Mouse (Mus musculus) neural tube, embryonic 11.5 days (tissue): ENCODE results near the gene Rftn1. TPM values are rescaled to one million over a fixed set of nuclear protein-coding genes. Genes with fewer than 3 reads are reported as not detected.
"Not testable (repeated sequence)": the region's sequence is repeated elsewhere in the genome, so short reads cannot be mapped to it uniquely, and the experiment has no call there.

Experiments used
- ATAC-seq: fragments of 200-750 bp; cut with Nextera tagmentation; 2 replicates; pipeline ENCODE4 v1.8.0; 2017; ENCODE audit warnings: moderate number of reproducible peaks, mild to moderate bottlenecking, moderate TSS enrichment, moderate library complexity; ENCODE audit not compliant: insufficient read depth, low FRiP score, low TSS enrichment
- DNase-seq: peaks from one replicate; pipeline ENCODE4 v3.0.0-alpha.2; 2015; ENCODE audit warnings: low spot score
- H3K27ac ChIP-seq: fragments of 300-500 bp; sonication (generic); 2 replicates; pipeline ENCODE4 v1.5.1; 2014; ENCODE audit warnings: low read depth, mild to moderate bottlenecking, low read length
- H3K27me3 ChIP-seq: fragments of 300-500 bp; sonication (generic); 2 replicates; pipeline ENCODE4 v1.6.1; 2014; ENCODE audit warnings: mild to moderate bottlenecking, low read length, mixed read lengths; ENCODE audit not compliant: control insufficient read depth, insufficient read depth
- H3K36me3 ChIP-seq: fragments of 300-500 bp; sonication (generic); 2 replicates; pipeline ENCODE4 v1.6.1; 2014; ENCODE audit warnings: mild to moderate bottlenecking, low read length, moderate library complexity, mixed read lengths; ENCODE audit not compliant: control insufficient read depth, insufficient read depth
- H3K4me1 ChIP-seq: fragments of 300-500 bp; sonication (generic); 2 replicates; pipeline ENCODE4 v1.6.1; 2014; ENCODE audit warnings: low read length, mixed read lengths; ENCODE audit not compliant: control insufficient read depth, insufficient read depth
- H3K4me2 ChIP-seq: fragments of 300-500 bp; sonication (generic); 2 replicates; pipeline ENCODE4 v1.6.1; 2014; ENCODE audit warnings: low read depth, mild to moderate bottlenecking, moderate library complexity
- H3K4me3 ChIP-seq: fragments of 300-500 bp; sonication (generic); 2 replicates; pipeline ENCODE4 v1.5.1; 2014; ENCODE audit warnings: low read depth, low read length
- H3K9ac ChIP-seq: fragments of 300-500 bp; sonication (generic); 2 replicates; pipeline ENCODE4 v1.6.1; 2014; ENCODE audit warnings: mild to moderate bottlenecking, low read length
- H3K9me3 ChIP-seq: fragments of 300-500 bp; sonication (generic); 2 replicates; pipeline ENCODE4 v1.6.1; 2016; ENCODE audit warnings: low read length; ENCODE audit not compliant: control insufficient read depth
- WGBS: fragments of 180-500 bp; shearing (Covaris S2); extraction: QIAGEN DNeasy Blood & Tissue Kit; methylation state at CpG from one replicate; pipeline ENCODE4 v1.1.7; 2014; 5-methylcytosine and 5-hydroxymethylcytosine counted together
- polyA plus RNA-seq: library from polyadenylated mRNA; unstranded; fragments of >200 nt; fragmentation: Nextera tagmentation; extraction: Ambion mirVana; gene quantifications from 2 replicates; pipeline ENCODE4 v1.2.1, GENCODE M21; 2014

The Rftn1 gene
- polyA plus RNA-seq, 1 experiment from 2014 or later, result 6.9 TPM

- H3K27me3 ChIP-seq, H3K9ac ChIP-seq, H3K4me2 ChIP-seq, H3K4me1 ChIP-seq, H3K9me3 ChIP-seq, DNase-seq, ATAC-seq, H3K27ac ChIP-seq, H3K4me3 ChIP-seq, H3K36me3 ChIP-seq: not testable (repeated sequence)
- WGBS, result 91% methylated on average over 1 of the region's 1 CpGs
Observed at GRCm38 (mm10) chr17:50206262-50206661, 15.8 kb upstream of the Rftn1 start.

GRCm38 (mm10) chr17:50205840-50206239 is 15.4 kb upstream of the Rftn1 start:
- not testable (repeated sequence) for H3K4me3 ChIP-seq, H3K4me1 ChIP-seq, H3K27me3 ChIP-seq, DNase-seq, H3K9me3 ChIP-seq, H3K9ac ChIP-seq, ATAC-seq, H3K27ac ChIP-seq, H3K4me2 ChIP-seq, H3K36me3 ChIP-seq
- WGBS, result 83% methylated on average over 2 of the region's 2 CpGs

- DNase-seq (no peak), ATAC-seq (no peak)
- no peaks in the 10 kb centered on the region for H3K36me3 ChIP-seq
- H3K4me2 ChIP-seq, result no peak overlapping the region
- no peaks in the 10 kb centered on the region for H3K4me1 ChIP-seq
- H3K27me3 ChIP-seq, result no peaks in the 10 kb centered on the region
- no peak overlapping the region for H3K9ac ChIP-seq
- no peaks in the 10 kb centered on the region for H3K9me3 ChIP-seq
- no peak overlapping the region for H3K4me3 ChIP-seq
- H3K27ac ChIP-seq, result no peak overlapping the region
- 75% methylated on average over 1 of the region's 1 CpGs for WGBS
Observed at GRCm38 (mm10) chr17:50205152-50205782, 14.8 kb upstream of the Rftn1 start.

- Histone ChIP-seq H3K9me3 (no peaks in the 10 kb centered on the region), H3K4me1 (no peaks in the 10 kb centered on the region), H3K27me3 (no peaks in the 10 kb centered on the region), H3K4me3 (no peak overlapping the region), H3K4me2 (no peak overlapping the region), H3K9ac (no peak overlapping the region), H3K27ac (no peak overlapping the region), H3K36me3 (no peaks in the 10 kb centered on the region)
- no peak for DNase-seq
- WGBS, result 93% methylated on average over 12 of the region's 12 CpGs
- ATAC-seq, result no peak
Observed at GRCm38 (mm10) chr17:50201828-50202445, 11.5 kb upstream of the Rftn1 start.

- no peak overlapping the region for H3K27ac ChIP-seq
Observed at GRCm38 (mm10) chr17:50199075-50199850, 8.8 kb upstream of the Rftn1 start.

GRCm38 (mm10) chr17:50197572-50197971 is 7.1 kb upstream of the Rftn1 start:
- H3K4me3 ChIP-seq, result no peak overlapping the region

More at GRCm38 (mm10) chr17:50199075-50199850, 8.8 kb upstream of the Rftn1 start:
- Histone ChIP-seq H3K4me1 (no peaks in the 10 kb centered on the region), H3K9ac (no peak overlapping the region), H3K36me3 (no peaks in the 10 kb centered on the region), H3K9me3 (no peaks in the 10 kb centered on the region), H3K27me3 (no peaks in the 10 kb centered on the region), H3K4me3 (no peak overlapping the region), H3K4me2 (no peak overlapping the region)
- WGBS, result 88% methylated on average over 8 of the region's 8 CpGs
- no peak for ATAC-seq
- DNase-seq, result no peak

GRCm38 (mm10) chr17:50196005-50196672 is 5.7 kb upstream of the Rftn1 start:
- Histone ChIP-seq H3K27ac (no peak overlapping the region), H3K4me1 (no peaks in the 10 kb centered on the region), H3K9me3 (no peaks in the 10 kb centered on the region), H3K36me3 (no peaks in the 10 kb centered on the region), H3K9ac (no peak overlapping the region), H3K27me3 (peaks cover 3% of the 10 kb centered on the region), H3K4me3 (no peak overlapping the region), H3K4me2 (no peak overlapping the region)
- ATAC-seq (no peak), DNase-seq (no peak)
- 35% methylated on average over 10 of the region's 10 CpGs for WGBS

More at GRCm38 (mm10) chr17:50197572-50197971, 7.1 kb upstream of the Rftn1 start:
- H3K4me1 ChIP-seq, result no peaks in the 10 kb centered on the region
- no peak overlapping the region for H3K27ac ChIP-seq
- H3K36me3 ChIP-seq, result no peaks in the 10 kb centered on the region
- H3K9me3 ChIP-seq, result no peaks in the 10 kb centered on the region
- WGBS, result 88% methylated on average over 4 of the region's 4 CpGs
- H3K27me3 ChIP-seq, result no peaks in the 10 kb centered on the region
- H3K9ac ChIP-seq, result no peak overlapping the region
- H3K4me2 ChIP-seq, result no peak overlapping the region
- ATAC-seq (no peak), DNase-seq (no peak)

GRCm38 (mm10) chr17:50195399-50195798 is 4.9 kb upstream of the Rftn1 start:
- ATAC-seq (no peak), DNase-seq (no peak)
- WGBS, result 92% methylated on average over 7 of the region's 7 CpGs
- Histone ChIP-seq H3K4me2 (no peak overlapping the region), H3K4me3 (no peak overlapping the region), H3K4me1 (0 out of 2 replicates have a peak, but pooled peaks cover 3% of the 10 kb centered on the region), H3K9ac (no peak overlapping the region), H3K9me3 (no peaks in the 10 kb centered on the region), H3K36me3 (no peaks in the 10 kb centered on the region), H3K27ac (no peak overlapping the region), H3K27me3 (peaks cover 10% of the 10 kb centered on the region)
